Mouse (Mus musculus): ENCODE data around the gene Kcnb1.
A peak's percentile ranks its signal among the peaks of the same experiment; 100 is the strongest.

Kcnb1 gene

GRCm38 (mm10) chr2:167123936-167124335 is 66.0 kb downstream of the Kcnb1 start:
- no peak for DNase-seq

- no peak for DNase-seq
Observed at GRCm38 (mm10) chr2:167122737-167123136, 67.2 kb downstream of the Kcnb1 start.

GRCm38 (mm10) chr2:167121996-167122395 is 68.0 kb downstream of the Kcnb1 start:
- no peak for DNase-seq

GRCm38 (mm10) chr2:167121228-167121627 is 68.7 kb downstream of the Kcnb1 start:
- DNase-seq: peak; percentile 87

GRCm38 (mm10) chr2:167120186-167120830 is 69.6 kb downstream of the Kcnb1 start:
- DNase-seq: no peak

GRCm38 (mm10) chr2:167118046-167118445 is 71.9 kb downstream of the Kcnb1 start:
- peak; percentile 65 for DNase-seq

GRCm38 (mm10) chr2:167112737-167113136 is 77.2 kb downstream of the Kcnb1 start:
- DNase-seq: peak; percentile 86

- no peak for DNase-seq
Observed at GRCm38 (mm10) chr2:167112259-167112658, 77.7 kb downstream of the Kcnb1 start.

GRCm38 (mm10) chr2:167109506-167109905 is 80.4 kb downstream of the Kcnb1 start:
- DNase-seq: no peak

GRCm38 (mm10) chr2:167103546-167103945 is 86.4 kb downstream of the Kcnb1 start:
- no peak for DNase-seq

- peak; percentile 79 for DNase-seq
Observed at GRCm38 (mm10) chr2:167101743-167102441, 88.1 kb downstream of the Kcnb1 start.

GRCm38 (mm10) chr2:167094688-167095087 is 95.3 kb downstream of the Kcnb1 start:
- DNase-seq: no peak

GRCm38 (mm10) chr2:167093171-167093900 is 96.6 kb downstream of the Kcnb1 start:
- peak; percentile 54 for DNase-seq

GRCm38 (mm10) chr2:167090271-167090670 is 99.7 kb downstream of the Kcnb1 start:
- no peak for DNase-seq

GRCm38 (mm10) chr2:167086836-167087235 is 103.1 kb downstream of the Kcnb1 start:
- DNase-seq: no peak

GRCm38 (mm10) chr2:167086092-167086491 is 103.9 kb downstream of the Kcnb1 start:
- no peak for DNase-seq

- DNase-seq: peak; percentile 51
Observed at GRCm38 (mm10) chr2:167081639-167082038, 108.3 kb downstream of the Kcnb1 start.

GRCm38 (mm10) chr2:167081135-167081534 is 108.8 kb downstream of the Kcnb1 start:
- no peak for DNase-seq

- DNase-seq: no peak
Observed at GRCm38 (mm10) chr2:167080387-167080786, 109.6 kb downstream of the Kcnb1 start.

- peak; percentile 50 for DNase-seq
Observed at GRCm38 (mm10) chr2:167079535-167080257, 110.3 kb downstream of the Kcnb1 start.

- no peak for DNase-seq
Observed at GRCm38 (mm10) chr2:167078931-167079495, 110.9 kb downstream of the Kcnb1 start.

GRCm38 (mm10) chr2:167078486-167078885 is 111.5 kb downstream of the Kcnb1 start:
- DNase-seq: no peak

Measured in lung, postnatal 36 days (tissue).